Mouse (Mus musculus) olfactory bulb, adult 2 months (tissue): Measurements from ENCODE around the gene Rspry1. TPM values are rescaled to one million over a fixed set of nuclear protein-coding genes. Genes with fewer than 3 reads are reported as not detected.

Experiments used
- H3K27ac ChIP-seq: fragments of 200-500 bp; 2 replicates; pipeline ENCODE4 v1.5.1; 2012; ENCODE audit warnings: low read depth, low read length; ENCODE audit not compliant: insufficient read depth
- H3K4me1 ChIP-seq: fragments of 200-500 bp; 2 replicates; pipeline ENCODE4 v1.6.1; 2012; ENCODE audit warnings: low read length; ENCODE audit not compliant: control insufficient read depth, insufficient read depth
- H3K4me3 ChIP-seq: fragments of 200-500 bp; 2 replicates; pipeline ENCODE4 v1.5.1; 2012; ENCODE audit warnings: mild to moderate bottlenecking, low read depth, low read length, moderate library complexity; ENCODE audit not compliant: insufficient read depth
- CTCF ChIP-seq: fragments of 200-500 bp; IDR thresholded peaks from 2 replicates; pipeline ENCODE4 v1.5.1; 2012; ENCODE audit warnings: low read depth, mild to moderate bottlenecking, low read length, moderate library complexity; ENCODE audit not compliant: insufficient read depth
- POLR2A ChIP-seq: fragments of 200-500 bp; IDR thresholded peaks from 2 replicates; pipeline ENCODE4 v1.6.1; 2012; ENCODE audit warnings: mild to moderate bottlenecking, low read depth, low read length, moderate library complexity; ENCODE audit not compliant: insufficient read depth
- WGBS: fragments of 180-500 bp; shearing (Covaris S2); methylation state at CpG from one replicate; pipeline ENCODE4 v1.1.7; 2018; 5-methylcytosine and 5-hydroxymethylcytosine counted together
- polyA plus RNA-seq: library from polyadenylated mRNA; stranded (reverse); fragments of >200 nt; gene quantifications from 2 replicates; pipeline ENCODE4 v1.2.4, GENCODE M21; 2012; ENCODE audit warnings: low replicate concordance; ENCODE audit not compliant: missing spikeins, insufficient read depth, insufficient read length

Rspry1 gene
- polyA plus RNA-seq, 1 experiment, result not detected

DNA sequence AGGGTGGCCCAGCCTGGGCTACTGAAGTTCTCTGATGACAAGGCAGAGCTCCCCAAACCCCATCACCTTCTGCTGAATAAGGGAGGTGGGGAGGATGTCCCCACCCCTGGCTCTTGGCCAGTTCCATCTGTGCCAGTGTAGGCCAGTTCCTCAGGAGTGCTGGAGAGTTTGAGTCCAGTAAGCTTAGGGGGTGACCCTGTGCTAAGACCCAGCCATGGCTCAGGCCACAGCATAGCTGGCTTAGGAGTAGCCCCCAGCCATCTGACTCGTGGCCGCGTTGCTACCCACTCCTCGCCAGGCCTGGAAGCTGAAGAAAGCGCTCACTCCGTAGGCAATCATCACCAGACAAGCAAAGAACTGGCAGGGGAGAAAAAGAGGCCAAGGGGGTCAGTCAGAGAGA is 74.2 kb downstream of the Rspry1 start:
- 75% methylated on average over 6 of the region's 6 CpGs for WGBS
- TF ChIP-seq CTCF, result no peak
- no peak for TF ChIP-seq POLR2A
- H3K27ac ChIP-seq, result no peak overlapping the region
- no peak overlapping the region for H3K4me3 ChIP-seq
- H3K4me1 ChIP-seq, result peaks cover 17% of the 10 kb centered on the region

DNA sequence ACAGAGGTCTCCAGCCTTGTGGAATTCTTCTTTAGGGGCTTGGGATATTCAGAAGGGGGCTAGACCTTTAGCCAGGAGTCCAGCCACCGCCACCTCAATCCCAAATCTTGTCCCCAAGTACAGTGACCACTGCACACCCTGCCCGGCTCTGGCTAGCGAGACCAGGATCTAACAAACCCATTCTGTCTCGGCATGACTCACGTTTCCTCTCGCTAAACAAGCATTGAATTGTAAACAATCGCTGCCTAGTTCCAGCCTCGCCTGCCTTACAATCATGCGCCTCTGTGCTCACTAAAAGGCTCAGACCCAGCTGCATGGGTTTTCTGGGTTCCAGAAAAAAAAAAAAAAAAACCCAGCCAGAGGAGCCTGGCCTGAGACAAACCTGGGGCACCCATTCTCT is 76.8 kb downstream of the Rspry1 start:
- TF ChIP-seq CTCF, result no peak
- H3K27ac ChIP-seq, result peak overlapping the region; percentile 93
- peaks cover 20% of the 10 kb centered on the region for H3K4me1 ChIP-seq
- no peak overlapping the region for H3K4me3 ChIP-seq
- 6% methylated on average over 9 of the region's 9 CpGs for WGBS

DNA sequence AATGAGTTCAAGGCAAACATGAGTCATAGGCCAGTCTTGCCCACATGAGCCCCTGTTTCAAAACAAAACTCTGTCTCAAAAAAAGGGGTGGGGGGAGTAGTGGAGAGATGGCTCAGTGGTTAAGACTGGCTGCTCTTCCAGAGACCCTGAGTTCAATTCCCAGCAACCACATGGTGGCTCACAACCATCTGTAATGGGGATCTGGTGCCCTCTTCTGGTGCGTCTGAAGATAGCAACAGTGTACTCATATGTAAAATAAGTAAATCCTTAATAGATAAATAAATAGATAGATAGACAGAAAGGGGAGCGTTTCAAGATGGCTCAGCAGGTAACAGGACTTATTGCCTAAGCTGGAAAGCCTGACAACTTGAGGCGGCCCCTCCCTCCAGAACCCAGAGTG is 78.7 kb downstream of the Rspry1 start:
- TF ChIP-seq CTCF (no peak), POLR2A (no peak)
- Histone ChIP-seq H3K4me1 (peaks cover 20% of the 10 kb centered on the region), H3K27ac (no peak overlapping the region), H3K4me3 (no peak overlapping the region)
- WGBS, result 94% methylated on average over 3 of the region's 3 CpGs

DNA sequence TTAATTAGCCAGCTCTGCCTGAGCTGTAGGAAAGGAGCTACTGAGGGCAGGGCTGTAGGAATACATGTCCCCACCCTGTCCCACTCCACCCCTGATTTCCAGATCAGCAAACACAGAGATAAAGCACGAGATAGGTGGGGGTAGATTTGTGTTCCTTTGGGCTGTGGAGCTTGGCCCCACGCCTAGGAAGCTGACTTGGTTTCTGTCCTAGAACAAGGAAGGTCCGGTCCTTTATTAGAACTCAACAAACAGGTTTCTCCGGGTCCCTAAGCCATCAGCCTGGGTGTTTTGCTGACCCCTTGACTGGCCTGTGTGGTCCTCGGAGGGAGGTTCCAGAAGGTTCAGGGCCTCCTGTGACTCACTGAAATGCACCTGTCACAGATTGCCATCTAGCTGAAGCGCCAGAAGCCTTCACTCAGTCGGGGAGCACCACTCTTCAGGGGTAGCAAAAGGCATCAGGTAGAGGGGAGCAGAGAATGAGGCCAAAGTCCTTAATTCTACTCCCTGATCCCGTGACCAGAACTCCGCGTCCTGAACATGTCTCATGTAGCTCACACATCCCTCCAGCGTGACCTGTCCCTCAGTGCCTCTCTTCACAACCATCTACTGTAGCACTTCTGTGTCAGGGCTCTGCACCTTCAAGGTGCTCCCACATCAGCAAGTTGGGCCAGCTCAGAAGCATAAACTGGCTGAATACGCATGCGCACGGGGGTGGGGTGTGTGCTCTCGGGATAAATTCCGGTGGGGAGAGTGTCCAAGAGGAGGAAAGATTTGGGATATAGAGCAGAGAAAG is 81.2 kb downstream of the Rspry1 start:
- TF ChIP-seq CTCF (no peak), POLR2A (no peak)
- WGBS, result 78% methylated on average over 16 of the region's 16 CpGs
- peaks cover 20% of the 10 kb centered on the region for H3K4me1 ChIP-seq
- H3K4me3 ChIP-seq, result no peak overlapping the region
- H3K27ac ChIP-seq, result peak overlapping the region; percentile 12

DNA sequence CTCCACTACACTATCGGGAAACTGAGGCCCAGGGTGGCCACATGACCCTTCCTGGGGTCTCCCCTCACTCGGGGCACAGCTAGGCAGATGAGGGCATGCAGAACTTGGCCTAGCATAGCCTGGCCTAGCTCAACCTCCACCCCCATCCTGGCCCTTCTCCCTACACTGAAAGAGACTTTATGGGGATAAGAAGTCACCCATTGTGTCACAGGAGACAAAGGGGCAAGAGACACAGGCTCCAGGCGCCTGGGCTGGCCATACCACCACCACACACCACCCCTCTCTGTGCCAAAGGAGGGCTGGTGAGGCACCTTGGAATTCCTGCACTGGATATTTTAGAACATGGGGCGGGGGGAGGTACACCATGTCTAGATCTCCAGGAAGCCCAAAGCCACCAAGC is 82.5 kb downstream of the Rspry1 start:
- no peak overlapping the region for H3K4me3 ChIP-seq
- WGBS, result 80% methylated on average over 4 of the region's 4 CpGs
- TF ChIP-seq POLR2A (no peak), CTCF (no peak)
- H3K4me1 ChIP-seq, result peaks cover 8% of the 10 kb centered on the region
- H3K27ac ChIP-seq, result no peak overlapping the region

DNA sequence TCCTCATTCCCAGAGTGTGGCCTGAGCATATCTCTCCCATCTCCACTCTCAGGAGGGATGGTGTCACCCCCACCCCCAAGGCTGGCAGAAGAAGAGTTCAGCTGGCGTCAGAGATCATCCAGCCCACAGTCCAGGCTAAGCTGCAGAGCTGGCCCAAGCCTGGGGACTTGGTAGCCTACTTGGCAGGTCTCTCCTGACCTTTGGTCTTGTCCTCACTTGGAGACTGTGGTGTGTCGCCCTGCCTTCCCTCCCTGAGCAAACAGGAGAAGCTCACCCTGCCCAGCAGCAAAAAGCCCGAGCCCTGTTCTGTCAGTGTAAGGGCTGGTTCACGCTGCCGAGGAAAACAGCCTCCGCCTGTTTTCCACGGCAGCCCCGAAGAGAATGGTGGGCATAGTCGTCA is 84.2 kb downstream of the Rspry1 start:
- TF ChIP-seq CTCF (no peak), POLR2A (no peak)
- H3K4me3 ChIP-seq, result no peak overlapping the region
- H3K4me1 ChIP-seq, result 0 out of 2 replicates have a peak, but pooled peaks cover 6% of the 10 kb centered on the region
- no peak overlapping the region for H3K27ac ChIP-seq
- WGBS, result 83% methylated on average over 9 of the region's 9 CpGs

DNA sequence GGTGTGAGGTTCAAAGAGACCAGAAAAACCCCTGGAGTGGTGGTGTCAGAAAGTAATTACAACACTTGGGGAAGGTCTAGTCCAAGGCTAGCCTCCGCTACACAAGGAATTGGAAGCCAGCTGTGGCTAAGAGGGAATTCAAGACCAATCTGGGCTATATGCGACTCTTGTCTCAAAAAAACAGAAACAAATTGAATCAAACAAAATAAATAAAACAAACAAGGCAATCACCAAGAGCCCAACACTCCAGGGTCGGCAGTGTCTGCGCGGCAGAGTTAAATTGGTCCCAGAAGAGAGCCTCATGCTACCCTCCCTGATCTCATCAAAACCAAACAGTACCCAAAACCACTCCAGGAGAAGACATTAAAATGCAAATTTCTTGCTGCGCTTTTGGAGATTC is 93.0 kb downstream of the Rspry1 start:
- 53% methylated on average over 6 of the region's 6 CpGs for WGBS
- H3K4me3 ChIP-seq, result no peak overlapping the region

DNA sequence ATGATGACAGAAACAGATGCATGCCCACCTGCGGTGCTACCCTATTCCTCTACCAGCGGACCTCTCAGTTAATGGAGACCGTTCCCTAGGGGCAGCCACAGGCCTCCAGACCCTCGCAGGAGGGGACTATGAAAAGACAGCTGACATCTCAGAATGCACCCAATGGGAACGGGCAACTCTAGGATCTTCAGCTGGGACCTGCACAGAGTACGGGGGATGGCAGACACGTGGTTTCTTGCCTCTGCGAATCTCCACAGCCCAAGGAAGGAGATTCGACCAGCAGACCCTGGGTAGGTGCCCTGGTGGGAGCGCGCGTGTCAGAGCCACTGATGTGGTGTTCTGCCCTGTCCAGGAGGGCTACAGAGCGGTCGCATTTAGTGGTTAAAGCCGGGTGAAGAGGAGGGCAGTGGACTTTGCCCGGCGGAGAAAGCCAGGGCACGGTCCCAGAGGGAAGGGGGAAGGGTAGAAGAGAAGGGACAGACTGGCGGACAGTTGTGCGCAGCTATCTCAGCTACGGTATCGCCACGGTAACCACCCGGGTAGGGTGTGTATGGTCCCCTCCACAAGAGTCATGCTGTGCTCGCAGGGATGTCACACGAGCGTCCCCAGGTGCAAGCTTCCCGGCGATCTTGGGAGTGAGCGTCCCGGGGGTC is 93.7 kb downstream of the Rspry1 start:
- 5% methylated on average over 31 of the region's 31 CpGs for WGBS
- Histone ChIP-seq H3K4me1 (peaks cover 17% of the 10 kb centered on the region), H3K27ac (no peak overlapping the region), H3K4me3 (peak overlapping the region; percentile 43)
- TF ChIP-seq CTCF (no peak), POLR2A (no peak)

More for the DNA sequence above, 93.0 kb downstream of the Rspry1 start:
- peaks cover 17% of the 10 kb centered on the region for H3K4me1 ChIP-seq
- TF ChIP-seq CTCF (no peak), POLR2A (no peak)
- H3K27ac ChIP-seq, result no peak overlapping the region

DNA sequence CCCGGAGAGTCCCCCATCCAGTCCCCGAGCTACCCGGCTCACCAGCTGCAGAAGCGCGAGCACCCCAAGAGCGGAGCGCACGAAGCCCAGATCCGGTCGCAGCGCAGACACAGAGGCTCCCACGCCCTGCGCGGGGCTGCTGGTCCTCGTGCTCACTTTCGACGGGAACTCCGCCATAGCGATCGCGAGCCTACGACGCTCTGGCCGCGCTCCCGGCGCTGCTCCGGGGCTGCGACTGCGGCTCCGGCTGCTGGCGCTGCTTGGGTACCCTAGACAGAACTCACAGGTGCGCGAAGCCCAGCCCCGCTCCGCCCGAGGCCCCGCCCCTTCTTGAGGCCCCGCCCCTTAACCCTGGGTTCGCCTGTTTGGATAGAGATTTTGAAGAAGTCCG is 94.3 kb downstream of the Rspry1 start, which contains the start of gene Pllp:
Gene Pllp, minus strand, starts transcription at position 285 of the 391 bp plus-strand sequence.
- TF ChIP-seq CTCF, result no peak
- no peak for TF ChIP-seq POLR2A
- Histone ChIP-seq H3K27ac (no peak within 1 kb of the TSS), H3K4me1 (peaks cover 16% of the 10 kb centered on the region), H3K4me3 (peak within 1 kb of the TSS; percentile 43)
- under 1% methylated on average over 41 of the region's 41 CpGs for WGBS
